Mouse (Mus musculus) MEL (cell line): ENCODE measurements at regions not wholly inside any gene's neighbourhood (a gene's known extent, or its start where the extent isn't known, plus 50 kb on each side); places are given as distances from the start of the nearest gene placed in this dataset.

Experiments
- DNase-seq: peaks from one replicate; pipeline ENCODE4 v3.0.0; 2011; ENCODE audit warnings: low read depth, low spot score
- H3K27ac ChIP-seq: 2 replicates; pipeline ENCODE4 v1.5.1; 2012; ENCODE audit warnings: low read depth, mild to moderate bottlenecking, control low read depth, low read length, moderate library complexity; ENCODE audit not compliant: control insufficient read depth
- H3K27me3 ChIP-seq, 2 experiments: fragments of 150-350 bp in 1 of 2; sonication (generic) in 1 of 2; 2 replicates each; pipeline ENCODE4 v1.6.1; 2012; ENCODE audit warnings: low read length in 2 of 2, mild to moderate bottlenecking in 2 of 2, improper control_type of control experiment in 1 of 2, moderate library complexity in 1 of 2; ENCODE audit not compliant: insufficient read depth in 2 of 2, control insufficient read depth in 1 of 2
- H3K36me3 ChIP-seq, 2 experiments: 2 replicates each; pipeline ENCODE4 v1.6.1; 2012 to 2014; ENCODE audit warnings: low read length in 2 of 2, improper control_type of control experiment in 1 of 2, inconsistent platforms in 1 of 2, mild to moderate bottlenecking in 1 of 2; ENCODE audit not compliant: insufficient read depth in 2 of 2, control insufficient read depth in 1 of 2
- H3K4me1 ChIP-seq, 2 experiments: fragments of 150-350 bp in 1 of 2; sonication (generic) in 1 of 2; 2 replicates each; pipeline ENCODE4 v1.6.1; 2012; ENCODE audit warnings: low read length in 2 of 2, improper control_type of control experiment in 1 of 2, mild to moderate bottlenecking in 1 of 2; ENCODE audit not compliant: insufficient read depth in 2 of 2, control insufficient read depth in 1 of 2
- H3K4me3 ChIP-seq, 2 experiments: fragments of 150-350 bp in 1 of 2; sonication (generic) in 1 of 2; 2 replicates each; pipeline ENCODE4 v1.5.1; 2012; ENCODE audit warnings: low read depth in 2 of 2, low read length in 2 of 2, mild to moderate bottlenecking in 2 of 2, moderate library complexity in 2 of 2, control low read depth in 1 of 2, improper control_type of control experiment in 1 of 2; ENCODE audit not compliant: control insufficient read depth in 1 of 2, insufficient read depth in 1 of 2
- H3K79me2 ChIP-seq: 2 replicates; pipeline ENCODE4 v1.6.1; 2012; ENCODE audit warnings: mild to moderate bottlenecking, low read length, moderate library complexity; ENCODE audit not compliant: control insufficient read depth, poor library complexity, insufficient read depth
- H3K9ac ChIP-seq: 2 replicates; pipeline ENCODE4 v1.6.1; 2012; ENCODE audit warnings: low read depth, mild to moderate bottlenecking, control low read depth, low read length, moderate library complexity; ENCODE audit not compliant: control insufficient read depth, poor library complexity, severe bottlenecking
- H3K9me3 ChIP-seq: fragments of 150-350 bp; sonication (generic); replicated peaks from 2 replicates; pipeline ENCODE4 v1.6.1; 2012; ENCODE audit warnings: mild to moderate bottlenecking, low read length, improper control_type of control experiment, moderate library complexity; ENCODE audit not compliant: insufficient read depth
- CTCF ChIP-seq, 3 experiments: IDR thresholded peaks in 2 of 3; conservative IDR thresholded peaks in 1 of 3; 2 replicates each; pipeline ENCODE4 v1.5.1; 2011 to 2012; ENCODE audit warnings: low read length in 3 of 3, low read depth in 2 of 3, mild to moderate bottlenecking in 2 of 3, improper control_type of control experiment in 1 of 3, inconsistent platforms in 1 of 3, mixed read lengths in 1 of 3, moderate library complexity in 1 of 3; ENCODE audit not compliant: control insufficient read depth in 1 of 3, insufficient read depth in 1 of 3, poor library complexity in 1 of 3, severe bottlenecking in 1 of 3
- ELF1 ChIP-seq: IDR thresholded peaks from 2 replicates; pipeline ENCODE4 v1.6.1; 2014; ENCODE audit warnings: low read depth, mild to moderate bottlenecking, inconsistent platforms, low read length, improper control_type of control experiment, moderate library complexity
- EP300 ChIP-seq, 2 experiments: IDR thresholded peaks; 2 replicates each; pipeline ENCODE4 v1.6.1; 2011; ENCODE audit warnings: improper control_type of control experiment in 2 of 2, low read length in 2 of 2, low read depth in 1 of 2, mild to moderate bottlenecking in 1 of 2
- GABPA ChIP-seq: IDR thresholded peaks from 2 replicates; pipeline ENCODE4 v1.6.1; 2012; ENCODE audit warnings: low read depth, mild to moderate bottlenecking, inconsistent platforms, low read length, improper control_type of control experiment, moderate library complexity
- KAT2A ChIP-seq: conservative IDR thresholded peaks from 2 replicates; pipeline ENCODE4 v1.6.1; 2012; ENCODE audit warnings: low read depth, low read length, improper control_type of control experiment, inconsistent platforms
- MAFK ChIP-seq: IDR thresholded peaks from 2 replicates; pipeline ENCODE4 v1.6.1; 2011; ENCODE audit warnings: low read depth, mild to moderate bottlenecking, low read length, improper control_type of control experiment, borderline replicate concordance
- MAX ChIP-seq: IDR thresholded peaks from 2 replicates; pipeline ENCODE4 v1.6.1; 2011; ENCODE audit warnings: low read length, improper control_type of control experiment
- MAZ ChIP-seq: IDR thresholded peaks from 2 replicates; pipeline ENCODE4 v1.6.1; 2012; ENCODE audit warnings: low read depth, mild to moderate bottlenecking, inconsistent platforms, low read length, improper control_type of control experiment
- MEF2A ChIP-seq: IDR thresholded peaks from 2 replicates; pipeline ENCODE4 v1.6.1; 2014; ENCODE audit warnings: low read depth, mild to moderate bottlenecking, inconsistent platforms, low read length, improper control_type of control experiment; ENCODE audit not compliant: poor library complexity, insufficient replicate concordance, severe bottlenecking; ENCODE audit errors: extremely low read depth
- MXI1 ChIP-seq: IDR thresholded peaks from 2 replicates; pipeline ENCODE4 v1.6.1; 2011; ENCODE audit warnings: mild to moderate bottlenecking, low read depth, low read length, improper control_type of control experiment
- MYB ChIP-seq: IDR thresholded peaks from 2 replicates; pipeline ENCODE4 v1.6.1; 2011; ENCODE audit warnings: mild to moderate bottlenecking, low read depth, low read length, improper control_type of control experiment
- MYC ChIP-seq: IDR thresholded peaks from 2 replicates; pipeline ENCODE4 v1.6.1; 2011; ENCODE audit warnings: low read depth, mild to moderate bottlenecking, low read length, improper control_type of control experiment, moderate library complexity
- NELFE ChIP-seq: IDR thresholded peaks from 2 replicates; pipeline ENCODE4 v1.6.1; 2011; ENCODE audit warnings: low read depth, low read length, improper control_type of control experiment
- RAD21 ChIP-seq: IDR thresholded peaks from 2 replicates; pipeline ENCODE4 v1.6.1; 2011; ENCODE audit warnings: mild to moderate bottlenecking, low read depth, low read length, improper control_type of control experiment
- RCOR1 ChIP-seq: IDR thresholded peaks from 2 replicates; pipeline ENCODE4 v1.6.1; 2012; ENCODE audit warnings: low read depth, mild to moderate bottlenecking, inconsistent platforms, low read length, improper control_type of control experiment
- SIN3A ChIP-seq: IDR thresholded peaks from 2 replicates; pipeline ENCODE4 v1.6.1; 2012; ENCODE audit warnings: low read length, improper control_type of control experiment, inconsistent platforms
- TBP ChIP-seq: IDR thresholded peaks from 2 replicates; pipeline ENCODE4 v1.8.0; 2011; ENCODE audit warnings: low read depth, low read length, improper control_type of control experiment
- TCF12 ChIP-seq: IDR thresholded peaks from 2 replicates; pipeline ENCODE4 v1.6.1; 2014; ENCODE audit warnings: low read depth, mild to moderate bottlenecking, inconsistent platforms, low read length, improper control_type of control experiment, moderate library complexity
- UBTF ChIP-seq: IDR thresholded peaks from 2 replicates; pipeline ENCODE4 v1.6.1; 2012; ENCODE audit warnings: low read depth, mild to moderate bottlenecking, inconsistent platforms, low read length, improper control_type of control experiment, moderate library complexity, borderline replicate concordance; ENCODE audit not compliant: insufficient read depth
- USF1 ChIP-seq: IDR thresholded peaks from 2 replicates; pipeline ENCODE4 v1.6.1; 2014; ENCODE audit warnings: low read depth, mild to moderate bottlenecking, inconsistent platforms, low read length, improper control_type of control experiment, moderate library complexity
- USF2 ChIP-seq, 2 experiments: IDR thresholded peaks; 2 replicates each; pipeline ENCODE4 v1.6.1; 2011 to 2012; ENCODE audit warnings: improper control_type of control experiment in 2 of 2, low read length in 2 of 2, borderline replicate concordance in 1 of 2, inconsistent platforms in 1 of 2, low read depth in 1 of 2, mild to moderate bottlenecking in 1 of 2; ENCODE audit not compliant: insufficient read depth in 1 of 2
- ZMIZ1 ChIP-seq: IDR thresholded peaks from 2 replicates; pipeline ENCODE4 v1.6.1; 2012; ENCODE audit warnings: low read depth, mild to moderate bottlenecking, inconsistent platforms, low read length, improper control_type of control experiment, moderate library complexity
- ZNF384 ChIP-seq: IDR thresholded peaks from 2 replicates; pipeline ENCODE4 v1.6.1; 2012; ENCODE audit warnings: low read depth, mild to moderate bottlenecking, inconsistent platforms, low read length, improper control_type of control experiment

GRCm38 (mm10) chr17:85888568-85889398 is 200.7 kb upstream of the Six2 start:
- Histone ChIP-seq H3K4me3 (no peak overlapping the region), H3K79me2 (no peaks in the 10 kb centered on the region), H3K36me3 (no peaks in the 10 kb centered on the region), H3K27ac (no peak overlapping the region), H3K9ac (no peak overlapping the region), H3K9me3 (no peaks in the 10 kb centered on the region), H3K4me1 (no peaks in the 10 kb centered on the region)
- DNase-seq = no peak
- TF ChIP-seq UBTF (no peak), ZNF384 (no peak), TBP (no peak), RCOR1 (no peak), MEF2A (no peak), SIN3A (no peak), USF2 (IDR thresholded peaks at IDR 0.05; ENCODE audit: borderline replicate concordance in 1 of 2, insufficient read depth in 1 of 2, low read depth in 1 of 2, low read length in 2 of 2) (no peak), MYB (no peak), CTCF (IDR thresholded peaks at IDR 0.05 in 2 of 3, conservative IDR thresholded peaks at IDR 0.05 in 1 of 3; ENCODE audit: control insufficient read depth in 1 of 3, insufficient read depth in 1 of 3, low read depth in 2 of 3, low read length in 3 of 3, poor library complexity in 1 of 3, severe bottlenecking in 1 of 3) (no peak)
- TF ChIP-seq, all 39 proteins: peak for 0
- peaks cover 0 to 4% of the 10 kb centered on the region in 2 experiments; a peak in 3 of 4 replicates for H3K27me3 ChIP-seq

GRCm38 (mm10) chr17:85886675-85887074 is 198.6 kb upstream of the Six2 start:
- Histone ChIP-seq H3K4me1 (no peaks in the 10 kb centered on the region), H3K9ac (no peak overlapping the region), H3K27ac (no peak overlapping the region), H3K36me3 (no peaks in the 10 kb centered on the region), H3K27me3 (peaks cover 0 to 2% of the 10 kb centered on the region in 2 experiments; a peak in 3 of 4 replicates), H3K79me2 (no peaks in the 10 kb centered on the region), H3K4me3 (no peak overlapping the region), H3K9me3 (no peaks in the 10 kb centered on the region)
- TF ChIP-seq TCF12 (no peak), NELFE (no peak)
- DNase-seq = no peak

GRCm38 (mm10) chr17:85886237-85886636 is 198.2 kb upstream of the Six2 start:
- Histone ChIP-seq H3K27ac (no peak overlapping the region), H3K36me3 (no peaks in the 10 kb centered on the region), H3K79me2 (no peaks in the 10 kb centered on the region), H3K27me3 (peaks cover 0 to 2% of the 10 kb centered on the region in 2 experiments; a peak in 3 of 4 replicates), H3K9me3 (no peaks in the 10 kb centered on the region), H3K4me3 (no peak overlapping the region), H3K4me1 (no peaks in the 10 kb centered on the region), H3K9ac (no peak overlapping the region)
- DNase-seq = no peak
- TF ChIP-seq MYC (no peak), MYB (no peak), EP300 (IDR thresholded peaks at IDR 0.05; ENCODE audit: low read depth in 1 of 2, low read length in 2 of 2) (no peak), UBTF (no peak), MAFK (no peak), TCF12 (no peak), GABPA (no peak), RAD21 (no peak), MAZ (no peak), USF1 (no peak), MXI1 (no peak), ELF1 (no peak), ZMIZ1 (no peak), NELFE (no peak), MEF2A (no peak), MAX (no peak), KAT2A (no peak)
